Mouse (Mus musculus) yolk sac, embryonic 10.5 days (tissue): Measurements from ENCODE around the gene Zfhx3.

Experiments
- DNase-seq: peaks from one replicate; pipeline ENCODE4 v3.0.0-alpha.2; 2017; ENCODE audit warnings: low spot score

Zfhx3 gene

DNA sequence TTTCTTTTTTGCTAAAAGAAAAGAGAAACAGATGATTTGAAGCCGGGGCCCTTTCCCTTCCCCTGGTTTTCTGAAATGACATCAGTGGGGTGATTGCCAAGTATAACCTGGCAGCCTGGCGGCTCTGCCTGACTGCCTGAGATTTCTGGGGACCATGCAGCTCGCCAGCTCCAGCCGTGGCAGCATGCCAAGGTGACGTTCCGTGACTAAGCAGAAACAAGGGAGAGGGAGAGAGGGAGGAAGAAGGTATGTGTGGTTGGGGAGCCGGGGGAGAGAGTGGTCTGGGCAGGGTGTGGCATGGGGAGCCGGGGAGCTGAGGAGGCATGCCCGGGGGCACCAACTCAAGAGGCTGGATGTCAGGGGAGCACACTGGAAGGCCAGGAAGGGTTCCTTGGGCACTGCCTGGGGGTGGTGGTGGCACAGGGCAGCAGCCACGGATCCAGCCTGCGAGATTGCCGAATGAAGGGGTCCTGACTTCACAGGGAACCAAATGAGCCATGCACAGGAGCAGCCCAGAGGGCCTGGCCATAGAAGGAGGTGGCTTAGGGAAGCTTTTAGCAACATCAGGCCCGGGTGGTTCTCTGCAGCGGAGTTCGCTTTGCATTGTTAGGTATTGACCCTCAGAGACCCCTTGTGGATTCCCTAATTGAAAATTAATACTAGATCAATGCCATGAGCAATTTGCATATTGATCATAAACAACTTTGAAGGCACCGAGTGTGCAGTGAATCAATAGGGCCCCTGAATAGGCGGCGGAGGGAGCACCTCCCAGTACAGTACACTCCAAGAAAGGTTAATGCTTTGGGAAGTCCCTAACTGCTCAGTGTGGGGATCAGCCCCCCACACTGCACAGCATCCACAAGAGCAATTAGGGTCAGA is 954.3 kb downstream of the Zfhx3 start:
- DNase-seq = no peak

DNA sequence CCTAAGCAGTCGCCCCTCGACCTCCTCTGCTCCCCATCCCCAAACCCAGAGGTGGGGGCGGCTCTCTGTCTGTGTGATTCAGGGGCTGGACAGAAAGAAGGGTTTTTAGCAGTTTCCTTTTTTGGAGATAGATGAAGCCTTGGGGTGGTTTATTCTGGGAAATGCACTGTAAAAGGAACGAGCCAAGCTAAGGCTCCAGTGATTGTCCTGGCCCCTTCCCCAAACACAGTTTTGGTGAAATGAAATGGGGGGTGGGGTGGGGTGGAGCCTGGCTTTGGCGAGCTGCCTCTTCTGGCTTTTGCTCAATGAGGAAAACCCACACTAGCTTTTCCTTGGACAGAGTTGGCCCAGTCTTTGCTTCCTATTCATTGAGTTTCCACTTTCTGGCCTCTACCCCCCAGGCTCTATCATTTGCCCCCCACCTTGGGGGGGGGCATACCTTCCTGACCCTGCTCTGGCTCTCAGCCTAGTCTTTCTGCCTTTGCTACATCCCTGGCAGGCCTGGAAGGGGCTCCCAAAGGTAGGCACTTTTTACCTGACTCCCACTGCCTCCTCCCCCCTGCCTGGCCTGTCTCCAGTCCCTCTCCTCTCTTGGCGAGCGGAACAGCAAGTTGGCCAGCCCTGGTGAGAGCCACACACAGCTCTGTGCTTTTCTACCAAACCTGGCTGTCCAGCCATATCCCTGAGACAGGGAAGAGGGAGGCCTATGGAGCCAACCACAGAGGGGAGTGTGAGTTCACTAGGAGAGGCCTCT is 955.1 kb downstream of the Zfhx3 start:
- DNase-seq = no peak

DNA sequence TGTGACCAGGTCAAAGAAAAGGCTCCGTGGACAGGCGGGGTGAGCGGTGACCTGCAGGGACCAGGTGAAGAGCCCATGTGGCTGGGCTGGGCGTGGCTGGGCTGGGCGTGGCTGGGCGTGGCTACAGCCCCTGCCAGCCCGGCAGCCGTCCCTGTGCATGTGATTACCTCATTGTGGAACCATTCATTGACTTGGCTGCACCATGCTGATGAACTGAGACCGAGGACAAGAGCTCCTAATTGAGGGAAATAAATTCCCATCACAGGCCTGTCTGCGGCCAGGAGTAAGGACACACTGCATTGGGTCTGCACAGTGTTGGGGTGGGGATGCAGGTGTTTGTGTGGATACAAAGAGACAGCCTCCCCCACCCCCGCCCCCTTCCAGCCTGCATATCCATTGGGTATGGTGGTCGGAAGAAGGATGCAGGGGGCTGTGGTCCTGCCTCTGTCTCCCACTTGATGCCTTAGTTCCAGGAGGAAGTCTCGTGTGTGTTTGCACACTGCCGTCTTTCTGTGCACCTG is 956.9 kb downstream of the Zfhx3 start:
- DNase-seq = no peak

DNA sequence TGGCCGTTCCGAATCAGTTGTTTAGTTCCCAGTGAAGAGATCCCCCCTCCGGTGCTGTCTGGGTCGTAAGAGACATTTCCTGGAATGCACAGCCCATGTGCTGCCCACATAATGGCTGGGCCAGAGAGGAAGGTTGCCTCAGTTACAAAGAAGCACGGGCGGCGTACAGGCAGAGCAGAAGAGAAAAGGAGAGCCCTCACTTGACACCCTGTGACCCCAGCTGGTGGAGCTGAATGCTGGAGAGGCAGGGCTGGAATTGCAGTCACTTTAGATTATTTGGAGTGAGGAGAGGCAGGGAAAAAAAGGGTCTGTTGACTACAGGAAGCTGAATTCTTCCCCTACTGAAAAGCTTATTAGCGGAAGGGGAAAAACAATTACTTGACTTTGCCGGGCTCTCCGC is 958.1 kb downstream of the Zfhx3 start:
- peak; percentile 26 for DNase-seq

DNA sequence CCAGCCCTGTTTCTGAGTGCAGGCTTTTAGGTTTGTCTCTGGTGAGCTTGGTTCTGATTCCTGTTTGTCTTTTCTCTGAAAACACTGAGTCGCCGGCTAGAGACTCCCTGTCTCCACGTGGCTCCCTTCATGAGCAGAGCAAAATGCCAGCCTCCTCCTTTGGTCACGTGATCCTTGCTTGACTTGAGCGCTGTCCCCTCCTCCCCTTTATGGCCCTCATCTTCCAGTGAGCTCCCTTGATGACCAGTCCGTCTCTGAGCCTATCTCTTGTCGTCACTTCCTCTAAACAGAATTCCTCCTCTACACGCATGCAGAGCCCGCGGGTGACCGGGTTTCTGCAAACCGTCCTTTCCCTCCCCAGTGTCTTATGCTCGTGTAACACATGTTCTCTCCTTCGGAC is 958.8 kb downstream of the Zfhx3 start:
- DNase-seq = no peak

DNA sequence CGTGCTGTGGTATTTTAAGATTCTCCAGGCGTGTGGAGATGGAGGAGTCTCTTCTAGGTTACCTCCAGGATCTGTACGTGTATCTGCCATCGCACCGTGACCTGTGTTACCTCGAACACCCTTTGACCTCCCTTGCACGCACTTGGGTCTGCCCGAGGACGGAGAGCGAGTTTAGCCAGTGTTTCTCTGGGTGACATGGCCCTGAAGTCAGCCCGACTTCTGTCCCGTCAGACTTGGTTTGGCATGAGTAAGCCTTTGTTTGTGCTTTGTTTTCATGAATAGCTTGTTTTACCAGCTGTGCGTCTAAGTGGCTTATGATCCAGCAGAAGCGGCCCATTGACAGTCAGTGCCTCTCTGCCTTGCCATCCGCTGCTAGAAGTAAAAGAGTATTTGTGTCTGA is 961.1 kb downstream of the Zfhx3 start:
- no peak for DNase-seq

DNA sequence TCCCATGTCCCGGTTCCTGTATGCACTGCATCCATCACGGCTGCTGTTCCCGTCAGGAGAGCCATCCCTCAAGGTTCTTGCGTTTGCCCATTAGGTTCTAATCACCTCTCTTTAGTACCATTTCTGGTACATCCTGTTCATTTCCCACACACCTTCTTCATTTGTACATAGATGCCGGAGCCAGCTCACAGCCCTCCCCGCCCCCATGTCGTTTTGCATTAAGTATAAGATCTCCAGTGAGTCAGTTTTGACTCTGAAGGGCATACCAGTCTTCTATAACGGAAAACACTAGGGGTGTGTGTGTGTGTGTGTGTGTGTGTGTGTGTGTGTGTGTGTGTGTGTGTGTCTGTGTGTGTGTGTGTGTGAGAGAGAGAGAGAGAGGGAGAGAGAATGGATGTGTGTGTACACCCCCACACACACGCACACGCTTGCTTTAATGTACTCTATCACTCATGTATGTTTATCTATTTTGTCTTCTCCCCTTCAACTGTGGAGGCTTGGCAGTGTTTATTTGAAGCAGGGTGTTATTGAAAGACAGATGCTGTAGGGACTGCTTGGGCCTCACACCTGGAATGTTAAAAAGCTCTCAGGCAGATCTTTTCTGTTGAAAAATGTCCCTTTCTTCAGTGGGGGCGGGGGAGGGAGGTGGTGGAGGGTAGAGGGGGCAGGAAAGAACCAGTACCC is 962.0 kb downstream of the Zfhx3 start:
- DNase-seq = no peak

DNA sequence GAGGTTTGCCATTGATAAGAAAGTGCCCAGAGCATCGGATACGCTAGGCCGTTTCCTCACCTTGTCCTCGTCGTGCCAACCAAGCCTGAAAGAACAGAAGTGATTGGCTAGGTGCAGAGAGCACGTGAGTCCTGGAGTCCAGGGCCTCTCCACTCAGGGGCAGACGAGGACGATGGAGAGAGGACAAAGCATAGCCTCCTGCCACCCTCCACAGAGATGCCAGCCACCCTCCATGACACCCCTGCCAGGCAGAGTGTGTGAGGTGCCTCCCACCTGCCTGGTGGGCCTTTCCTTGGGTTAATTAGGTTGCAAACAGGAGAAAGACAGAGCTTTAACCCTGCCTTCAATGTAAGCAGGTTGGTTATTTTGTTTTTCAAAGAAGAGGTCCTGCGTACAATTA is 965.6 kb downstream of the Zfhx3 start:
- no peak for DNase-seq

DNA sequence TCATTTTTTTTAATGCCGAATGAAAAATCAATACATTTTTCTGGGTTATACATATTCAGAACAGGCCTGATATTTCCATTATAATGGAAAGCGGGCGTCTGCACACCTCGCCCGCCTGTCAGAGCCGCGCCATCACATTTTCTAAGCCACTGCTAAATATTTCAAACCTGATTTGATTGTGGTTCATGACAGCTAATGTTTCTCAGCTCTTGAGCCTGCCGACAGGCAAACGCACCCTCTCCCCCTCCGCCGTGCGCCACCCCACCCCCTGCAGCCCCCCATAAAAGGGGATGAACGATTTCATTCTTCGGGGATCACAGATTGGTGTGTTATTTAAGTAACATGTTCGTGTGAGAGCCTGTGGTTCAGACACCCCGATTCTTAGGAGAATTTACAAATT is 966.1 kb downstream of the Zfhx3 start:
- no peak for DNase-seq

DNA sequence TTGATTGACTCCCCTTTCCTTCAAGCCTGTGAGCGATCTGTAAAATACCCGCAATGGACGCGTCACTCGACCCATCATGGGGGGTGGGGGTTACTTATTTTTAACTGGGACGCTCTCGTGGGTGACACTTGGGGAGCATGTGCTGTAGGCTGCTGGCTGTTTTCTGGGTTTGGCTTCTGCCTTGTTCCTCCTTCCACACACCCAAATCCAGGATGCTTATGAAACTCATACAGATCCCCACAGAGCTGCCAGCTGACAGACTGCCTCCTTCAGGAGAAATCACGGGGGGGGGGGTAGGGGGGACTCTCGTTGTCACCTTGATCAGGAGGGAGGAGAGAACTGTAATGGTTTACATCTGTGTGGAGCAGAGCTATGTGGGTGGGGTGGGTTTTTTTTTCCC is 966.6 kb downstream of the Zfhx3 start:
- no peak for DNase-seq

DNA sequence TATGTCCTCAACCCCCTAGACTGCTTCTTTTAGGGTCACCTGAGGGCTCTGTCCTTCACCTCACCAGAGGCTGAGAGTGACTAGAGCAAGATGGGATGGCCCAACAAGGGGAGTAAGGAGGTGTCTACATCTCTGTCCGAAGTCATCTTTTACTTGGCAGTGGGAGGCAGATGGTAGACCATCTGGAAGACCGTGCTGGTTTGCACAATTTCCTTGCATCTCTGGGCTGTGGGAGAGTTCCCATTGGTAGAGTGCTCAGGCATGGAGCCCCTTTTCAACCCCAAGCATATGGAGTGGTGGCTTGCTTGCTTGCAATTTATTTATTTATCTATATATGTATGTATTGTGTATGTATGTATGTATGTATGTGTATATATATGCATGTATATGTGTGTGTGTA is 967.0 kb downstream of the Zfhx3 start:
- no peak for DNase-seq

DNA sequence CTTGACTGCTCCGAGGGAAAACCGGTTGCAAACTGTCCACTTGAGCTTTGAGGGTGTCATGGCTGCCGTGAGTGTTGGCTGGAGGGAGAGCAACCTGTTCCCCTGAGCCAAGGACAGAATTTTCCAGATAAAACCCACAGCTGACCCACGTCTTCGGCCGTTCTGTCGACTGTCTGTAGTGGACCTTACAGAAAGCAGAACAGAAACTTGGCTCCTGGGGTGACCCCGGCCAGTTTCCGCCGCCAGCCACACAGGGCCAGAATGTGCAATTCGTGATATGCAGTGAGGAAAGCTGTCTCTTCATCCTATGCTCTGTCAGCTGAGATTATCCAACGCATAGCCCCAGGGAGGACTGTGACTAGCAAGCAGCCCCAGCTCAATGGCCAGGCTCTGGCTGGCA is 968.4 kb downstream of the Zfhx3 start:
- DNase-seq = no peak

DNA sequence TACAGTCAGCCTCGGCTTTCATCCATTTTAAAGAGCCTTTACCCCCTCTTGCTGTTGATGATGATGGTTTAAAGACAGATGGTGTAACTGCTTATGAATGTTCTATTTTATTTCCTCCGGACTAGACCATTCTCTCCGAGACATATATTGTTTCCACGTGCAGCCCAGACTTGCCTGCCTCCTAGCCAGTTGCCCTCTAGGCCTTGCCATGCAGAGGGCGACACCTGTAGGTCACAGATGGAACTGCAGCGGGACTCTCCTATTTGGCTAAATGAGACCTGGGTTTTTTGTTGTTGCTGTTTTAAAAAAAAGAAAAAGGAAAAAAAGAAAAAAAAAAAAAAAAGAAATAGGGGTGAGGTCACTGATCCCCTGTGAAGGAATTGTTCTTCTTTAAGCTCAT is 969.1 kb downstream of the Zfhx3 start:
- peak; percentile 66 for DNase-seq

DNA sequence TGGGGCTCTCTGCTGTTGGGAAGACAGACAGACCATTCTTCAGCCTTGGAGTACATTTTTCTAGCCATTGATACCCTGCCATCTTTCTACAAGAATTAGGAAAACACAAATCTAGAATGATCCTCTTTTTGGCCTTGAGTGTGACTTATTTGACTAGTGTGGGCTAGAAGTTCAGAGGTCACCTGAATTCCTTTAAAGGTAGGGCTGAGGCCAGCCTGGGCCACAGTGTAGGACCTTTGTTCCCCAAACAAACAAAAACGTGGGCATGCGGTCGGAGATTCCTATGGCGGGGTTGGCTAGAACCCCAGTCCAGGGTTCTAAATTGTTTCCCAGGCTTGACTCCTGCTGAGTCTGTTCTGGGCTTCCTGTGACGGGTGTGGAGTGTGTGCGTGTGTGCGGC is 970.6 kb downstream of the Zfhx3 start:
- peak; percentile 50 for DNase-seq

DNA sequence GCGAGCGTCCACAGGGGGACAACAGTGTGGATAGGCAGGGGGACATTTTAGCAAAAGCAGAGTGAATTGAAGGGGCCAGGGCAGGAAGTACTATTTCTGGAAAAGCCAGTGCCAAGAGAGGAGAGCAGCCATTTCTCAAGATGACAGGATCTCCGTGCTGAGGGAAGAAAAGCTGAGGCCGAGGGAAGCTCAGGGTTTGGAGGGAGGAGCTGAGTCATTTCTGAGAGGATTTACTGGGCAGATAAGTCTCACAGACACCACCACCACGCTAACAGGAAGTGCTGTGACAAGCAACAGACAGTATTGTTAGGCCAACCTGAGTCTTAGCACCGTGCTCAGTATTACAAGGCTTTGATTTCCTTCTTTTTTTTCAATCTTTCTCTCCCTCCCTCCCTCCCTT is 973.0 kb downstream of the Zfhx3 start:
- DNase-seq = peak; percentile 45

DNA sequence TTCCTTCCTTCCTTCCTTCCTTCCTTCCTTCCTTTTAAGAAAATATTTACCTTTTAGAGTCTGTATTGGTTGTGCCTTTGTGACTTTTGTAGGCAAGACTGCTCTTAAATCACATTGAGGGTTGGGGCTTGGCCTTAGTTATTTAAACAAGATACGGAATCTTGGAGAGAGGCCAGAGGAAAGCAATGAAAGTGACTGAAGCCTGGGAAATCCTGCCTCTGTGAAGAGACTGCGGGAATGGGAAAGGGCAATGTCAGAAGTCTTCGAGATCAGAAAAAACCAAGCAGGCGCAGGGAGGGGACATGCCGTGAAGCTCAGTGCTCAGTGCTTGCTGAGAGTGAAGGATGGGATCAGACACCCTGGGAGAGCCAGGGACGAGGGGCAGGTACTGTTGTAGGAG is 973.4 kb downstream of the Zfhx3 start:
- DNase-seq = peak; percentile 39

DNA sequence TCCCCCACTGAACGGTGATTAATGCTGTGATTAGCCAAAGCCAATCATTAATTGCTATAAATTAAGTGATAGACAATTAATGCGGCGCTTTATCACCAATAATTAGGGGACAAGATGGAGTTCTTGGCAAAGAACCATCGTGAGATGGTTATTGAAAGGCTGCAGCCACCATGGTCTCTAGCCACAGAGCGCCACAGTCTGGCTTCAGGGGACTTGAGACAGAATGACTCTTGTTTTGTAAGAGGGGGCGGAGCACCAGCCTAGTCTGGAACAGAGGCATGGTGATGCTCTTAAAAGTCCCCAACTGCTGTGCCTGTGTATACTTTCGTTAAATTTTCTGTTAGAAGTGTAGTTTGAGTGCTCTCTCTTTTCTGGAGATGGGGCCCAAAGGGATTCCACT is 977.7 kb downstream of the Zfhx3 start:
- DNase-seq = no peak

DNA sequence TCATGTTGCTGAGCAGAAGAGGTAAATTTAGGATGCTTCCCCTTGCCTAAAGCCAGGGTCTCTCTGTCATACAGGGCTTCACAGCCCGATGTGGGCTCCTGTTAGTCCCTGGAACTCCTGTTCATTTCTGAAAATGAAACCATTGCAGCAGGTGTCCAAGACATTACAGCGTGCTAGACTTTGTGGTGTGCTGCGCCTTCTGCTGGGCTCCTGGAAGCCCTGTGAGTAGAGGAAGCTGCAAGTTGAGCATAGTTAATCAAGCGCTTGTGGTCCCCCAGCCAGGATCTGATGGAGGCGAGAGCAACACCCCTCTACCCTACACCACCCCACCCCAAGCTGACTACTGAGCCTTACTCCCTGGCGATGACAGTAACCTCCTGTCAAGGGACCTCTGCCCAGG is 980.7 kb downstream of the Zfhx3 start:
- no peak for DNase-seq

DNA sequence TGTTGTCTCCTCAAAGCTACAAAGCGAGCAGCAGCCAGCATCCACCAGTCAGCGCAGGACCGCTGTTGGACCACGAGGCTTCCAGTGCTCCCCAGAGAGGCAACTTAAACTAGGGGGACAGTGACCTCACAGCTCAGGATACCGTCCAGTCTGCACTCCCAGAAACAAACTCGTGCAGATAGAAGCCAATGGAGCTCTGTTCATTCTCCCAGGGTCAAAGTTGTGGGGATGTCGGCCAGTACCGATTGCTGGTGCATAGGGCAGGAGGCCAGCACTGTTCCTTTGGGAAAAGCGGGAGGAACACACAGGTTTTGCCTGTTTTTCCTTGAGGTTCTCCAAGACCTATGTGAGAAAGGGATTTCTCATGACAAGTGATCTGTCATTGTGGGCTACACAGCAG is 982.1 kb downstream of the Zfhx3 start:
- DNase-seq = no peak

DNA sequence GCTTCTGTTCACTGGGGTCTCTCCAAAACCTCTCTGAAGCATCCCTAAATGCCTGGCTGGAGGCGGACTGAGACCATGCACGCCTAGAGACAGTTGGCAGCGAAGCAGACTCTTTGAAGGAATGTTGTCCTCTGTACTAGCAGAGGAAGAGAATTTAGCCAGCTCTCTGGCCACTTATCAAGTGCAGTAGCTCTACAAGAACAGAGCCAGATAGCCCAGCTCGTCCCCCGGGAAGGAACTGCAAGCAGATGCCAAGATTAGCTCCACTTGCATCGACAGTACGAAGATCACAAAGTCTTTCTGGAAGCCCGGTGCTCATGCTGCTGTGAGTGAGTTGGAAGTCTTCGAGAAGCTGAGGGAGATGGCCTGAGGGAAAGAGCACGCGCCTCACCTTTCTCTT is 983.7 kb downstream of the Zfhx3 start:
- no peak for DNase-seq

DNA sequence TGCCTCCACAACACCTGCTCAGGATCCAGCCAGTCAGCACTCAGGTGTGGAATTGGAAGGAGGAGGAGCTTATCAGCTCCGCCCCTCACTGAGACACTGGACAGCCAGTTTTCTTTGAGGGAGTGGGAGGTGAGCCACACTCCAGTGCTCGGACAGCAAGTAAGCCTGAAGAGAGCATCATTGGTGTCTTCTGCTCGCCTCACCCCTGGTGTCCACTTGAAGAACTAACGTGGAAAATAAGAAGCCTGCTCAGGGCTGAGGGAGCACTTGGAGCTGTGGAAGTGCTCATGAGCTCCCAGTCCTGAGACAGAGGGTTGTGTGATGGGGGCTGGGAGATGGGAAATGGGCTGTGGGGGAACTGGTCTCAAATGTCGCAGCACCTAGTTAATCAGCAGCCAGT is 988.2 kb downstream of the Zfhx3 start:
- DNase-seq = no peak

DNA sequence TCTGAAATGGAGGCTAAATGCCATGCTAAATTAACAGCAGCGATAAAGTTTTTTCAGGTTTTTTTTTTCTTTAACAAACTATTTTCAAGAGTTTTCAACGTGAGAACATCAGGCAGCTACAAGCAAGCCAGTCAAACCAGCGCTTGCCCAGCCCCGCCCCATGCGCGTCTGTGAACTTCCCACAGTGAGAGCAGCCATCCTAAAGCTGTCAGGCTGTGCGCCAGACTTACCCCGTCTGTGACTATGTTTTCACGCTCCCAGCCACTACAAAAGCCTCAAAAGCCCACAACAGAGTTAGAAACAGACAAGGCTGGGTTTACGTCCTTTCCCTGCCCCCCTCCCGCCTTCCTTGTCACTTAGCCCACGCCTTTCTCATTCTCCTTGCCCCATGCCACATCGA is 989.4 kb downstream of the Zfhx3 start:
- no peak for DNase-seq

DNA sequence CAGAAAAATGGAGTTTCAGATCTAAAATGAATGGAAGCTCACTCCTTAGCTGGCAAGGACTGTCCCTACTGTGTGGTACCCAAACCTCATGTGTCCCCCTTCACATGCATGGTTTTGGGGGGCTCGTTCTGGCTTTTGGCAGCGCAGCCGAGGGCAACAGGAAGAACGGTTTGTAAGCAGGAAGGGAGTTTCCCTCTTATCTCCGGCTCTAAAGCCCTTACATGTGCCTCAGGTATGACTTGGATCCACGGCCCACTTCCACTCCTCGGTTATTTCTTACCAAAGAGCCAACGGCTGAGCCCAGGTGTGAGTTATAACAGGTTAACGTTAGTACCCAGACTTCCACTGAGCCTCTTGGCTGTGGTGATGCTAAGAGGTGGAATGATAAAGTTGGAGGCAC is 990.3 kb downstream of the Zfhx3 start:
- no peak for DNase-seq
